Mouse (Mus musculus) small intestine, adult 2 months (tissue): ENCODE results near the gene Washc3.

Experiments
- CTCF ChIP-seq: fragments of 200-500 bp; IDR thresholded peaks from 2 replicates; pipeline ENCODE4 v1.5.1; 2012; ENCODE audit warnings: low read depth, mild to moderate bottlenecking, control low read depth, inconsistent platforms, low read length, moderate library complexity, mixed read lengths; ENCODE audit not compliant: insufficient replicate concordance, insufficient read length; ENCODE audit errors: extremely low read depth
- POLR2A ChIP-seq: fragments of 200-500 bp; IDR thresholded peaks from 2 replicates; pipeline ENCODE4 v1.6.1; 2012; ENCODE audit warnings: low read depth, mild to moderate bottlenecking, control low read depth, inconsistent platforms, low read length, moderate library complexity

DNA sequence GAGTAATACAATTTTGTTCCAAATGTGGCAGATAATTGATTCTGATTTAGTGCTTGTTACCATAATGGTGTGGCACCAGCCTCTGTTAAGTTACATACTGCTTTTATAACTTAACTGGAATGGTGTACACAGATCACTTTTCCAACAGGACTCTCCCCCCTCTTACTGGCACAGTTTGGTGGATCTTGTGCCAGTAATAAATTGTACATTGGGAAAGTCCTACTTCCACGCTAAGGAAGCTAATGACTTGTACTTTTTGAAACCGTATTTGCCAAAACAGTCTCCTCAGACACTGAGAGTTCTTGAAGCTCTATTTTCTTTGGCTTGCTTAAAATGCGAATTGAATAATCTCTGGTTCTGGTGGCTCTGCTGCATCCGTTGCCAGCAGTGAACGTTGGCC, 24.5 kb downstream of the Washc3 start:
- TF ChIP-seq CTCF (no peak), POLR2A (no peak)
